Mouse (Mus musculus) MEL-GATA-1-ER (cell line): ENCODE data around the gene Pck2.

Experiments
- DNase-seq: peaks from one replicate; pipeline ENCODE4 v3.0.0-alpha.2; 2012; ENCODE audit warnings: low read depth; ENCODE audit errors: extremely low read depth

The Pck2 gene

GRCm38 (mm10) chr14:55540067-55540786 is at the start of gene Pck2:
Pck2 (plus strand) TSS chr14:55540266.
- DNase-seq: peak; percentile 93

- peak; percentile 11 for DNase-seq
Observed at GRCm38 (mm10) chr14:55490361-55491201, 49.5 kb upstream of the Pck2 start, which contains the start of gene Carmil3. Carmil3 (plus strand) TSS chr14:55490651.

- peak; percentile 47 for DNase-seq
Observed at GRCm38 (mm10) chr14:55491291-55491833, 48.7 kb upstream of the Pck2 start.

GRCm38 (mm10) chr14:55492103-55492502 is 48.0 kb upstream of the Pck2 start:
- no peak for DNase-seq

- DNase-seq: no peak
Observed at GRCm38 (mm10) chr14:55495509-55496240, 44.4 kb upstream of the Pck2 start.

GRCm38 (mm10) chr14:55496761-55497448 is 43.2 kb upstream of the Pck2 start:
- no peak for DNase-seq

- DNase-seq: peak; percentile 51
Observed at GRCm38 (mm10) chr14:55497449-55497821, 42.6 kb upstream of the Pck2 start.

GRCm38 (mm10) chr14:55505612-55506011 is 34.5 kb upstream of the Pck2 start:
- DNase-seq: no peak

GRCm38 (mm10) chr14:55507801-55508200 is 32.3 kb upstream of the Pck2 start:
- DNase-seq: no peak

- no peak for DNase-seq
Observed at GRCm38 (mm10) chr14:55509540-55509939, 30.5 kb upstream of the Pck2 start.

- DNase-seq: no peak
Observed at GRCm38 (mm10) chr14:55510125-55510731, 29.8 kb upstream of the Pck2 start, which contains the start of gene Cpne6. Cpne6 (plus strand) TSS chr14:55510445.

GRCm38 (mm10) chr14:55511037-55511436 is 29.0 kb upstream of the Pck2 start:
- no peak for DNase-seq

GRCm38 (mm10) chr14:55513927-55514326 is 26.1 kb upstream of the Pck2 start:
- DNase-seq: no peak

- DNase-seq: no peak
Observed at GRCm38 (mm10) chr14:55515846-55516245, 24.2 kb upstream of the Pck2 start.

GRCm38 (mm10) chr14:55518897-55519296 is 21.2 kb upstream of the Pck2 start:
- DNase-seq: no peak

- no peak for DNase-seq
Observed at GRCm38 (mm10) chr14:55519604-55520003, 20.5 kb upstream of the Pck2 start.

- no peak for DNase-seq
Observed at GRCm38 (mm10) chr14:55520451-55521361, 19.4 kb upstream of the Pck2 start.

GRCm38 (mm10) chr14:55524062-55524461 is 16.0 kb upstream of the Pck2 start:
- DNase-seq: no peak

- no peak for DNase-seq
Observed at GRCm38 (mm10) chr14:55524785-55525184, 15.3 kb upstream of the Pck2 start, which contains the start of gene Nrl. Nrl (minus strand) TSS chr14:55524981.
